Mouse (Mus musculus): Measurements from ENCODE around the gene Dolk. TPM values are rescaled to one million over a fixed set of nuclear protein-coding genes. Genes with fewer than 3 reads are reported as not detected.
A peak's percentile ranks its signal among the peaks of the same experiment; 100 is the strongest.

Gene Dolk
- polyA plus RNA-seq, 1 experiment from 2014 or later, result 14.1 TPM

DNA sequence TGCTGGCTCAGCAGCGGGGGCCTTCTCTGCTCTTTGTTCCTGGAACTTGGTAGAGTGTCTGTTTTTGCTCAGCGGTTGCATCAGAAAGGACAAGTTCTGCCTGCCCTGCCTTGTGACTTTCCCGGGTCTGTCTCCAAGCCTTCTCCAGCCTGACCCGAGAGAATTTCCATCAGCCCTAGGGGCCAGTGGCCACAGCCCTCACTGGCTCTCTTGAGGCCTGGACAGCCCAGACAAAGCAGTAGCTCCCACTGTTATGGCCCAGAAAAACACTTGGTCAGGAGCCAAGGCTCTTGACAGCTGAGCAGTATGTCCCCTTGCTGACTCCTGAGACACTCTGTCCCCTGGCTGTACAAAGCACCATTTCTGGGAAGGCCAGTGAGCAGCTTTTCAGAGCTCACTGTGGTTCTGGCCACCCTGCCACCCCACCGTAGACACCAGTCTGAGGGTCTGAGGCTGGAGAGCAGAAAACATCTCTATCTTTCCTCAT is 20.3 kb downstream of the Dolk start, which contains the start of gene Phyhd1:
Gene Phyhd1 (plus strand): TSS at position 437 of the 487 bp plus-strand sequence.
- peaks cover 34% of the 10 kb centered on the region for H3K36me3 ChIP-seq (replicated peaks; ENCODE audit: insufficient read depth, low read length)
- DNase-seq, result peak; percentile 39
- TF ChIP-seq EP300 (IDR thresholded peaks at IDR 0.05; ENCODE audit: low read depth), result no peak
- TF ChIP-seq CTCF (IDR thresholded peaks at IDR 0.05; ENCODE audit: low read depth), result no peak
- H3K27ac ChIP-seq (ENCODE audit: low read depth), result peak within 1 kb of the TSS; percentile 91
- H3K9me3 ChIP-seq (ENCODE audit: low read length), result no peaks in the 10 kb centered on the region
- peak within 1 kb of the TSS; percentile 69 for H3K4me2 ChIP-seq (ENCODE audit: low read depth, low read length)
- peak; percentile 12 for ATAC-seq
- WGBS (ENCODE audit: insufficient replicate concordance), result 57% methylated on average over 5 of the region's 5 CpGs
- H3K27me3 ChIP-seq (ENCODE audit: insufficient read depth, low read length), result no peaks in the 10 kb centered on the region
- H3K4me3 ChIP-seq (ENCODE audit: low read depth, low read length), result peak within 1 kb of the TSS; percentile 27
- peaks cover 44% of the 10 kb centered on the region for H3K4me1 ChIP-seq (ENCODE audit: insufficient read depth)
- peak within 1 kb of the TSS; percentile 55 for H3K9ac ChIP-seq (replicated peaks)

DNA sequence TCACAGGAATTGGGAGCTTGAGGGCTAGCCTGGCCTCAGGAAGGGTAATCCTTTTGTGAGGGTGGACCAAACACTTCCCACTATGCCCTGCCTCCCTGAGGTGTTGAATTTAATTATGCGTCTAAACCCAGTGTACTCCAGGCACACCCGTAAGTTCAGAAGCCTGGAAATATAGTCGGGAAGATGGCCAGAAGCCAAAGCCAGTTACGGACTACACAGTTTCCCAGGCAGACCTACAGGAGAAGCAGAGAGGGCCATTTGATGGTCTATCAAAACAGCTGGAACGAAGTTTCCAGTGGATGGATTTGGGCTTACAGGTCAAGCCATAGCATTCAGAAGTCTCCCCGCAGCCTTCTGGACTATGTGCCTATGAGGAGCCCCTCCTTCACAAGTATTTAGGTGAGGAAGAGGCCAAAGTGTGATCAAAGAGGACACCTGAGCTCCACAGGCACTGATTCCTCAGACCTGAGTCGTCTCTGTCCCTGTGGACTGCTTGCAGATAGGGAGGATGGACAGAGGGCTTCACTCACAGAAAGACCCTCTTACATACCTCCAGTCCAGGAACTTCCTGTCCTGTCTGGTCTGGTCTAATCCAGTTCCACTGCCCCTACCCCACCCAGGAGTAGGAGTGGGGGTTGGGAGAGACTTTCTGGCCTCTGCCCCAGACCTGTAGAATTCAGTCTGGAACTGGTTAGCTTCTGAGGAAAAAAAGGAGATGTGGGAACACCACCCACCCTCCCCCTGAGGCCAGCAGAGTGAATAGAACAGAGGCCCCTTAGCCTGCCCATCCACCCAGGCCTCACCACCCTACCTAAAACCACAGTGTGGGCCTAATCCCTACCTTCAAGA is 21.2 kb downstream of the Dolk start:
- Histone ChIP-seq H3K27me3 (ENCODE audit: insufficient read depth, low read length) (no peaks in the 10 kb centered on the region), H3K4me1 (ENCODE audit: insufficient read depth) (peaks cover 45% of the 10 kb centered on the region), H3K4me3 (ENCODE audit: low read depth, low read length) (no peak overlapping the region), H3K9me3 (ENCODE audit: low read length) (no peaks in the 10 kb centered on the region), H3K36me3 (replicated peaks; ENCODE audit: insufficient read depth, low read length) (peaks cover 36% of the 10 kb centered on the region), H3K4me2 (ENCODE audit: low read depth, low read length) (no peak overlapping the region), H3K9ac (replicated peaks) (no peak overlapping the region; the same call in 1 of the 2 replicates), H3K27ac (ENCODE audit: low read depth) (peak overlapping the region; percentile 91)
- WGBS (ENCODE audit: insufficient replicate concordance), result 63% methylated on average over 7 of the region's 7 CpGs
- DNase-seq (no peak), ATAC-seq (no peak)
- TF ChIP-seq CTCF (IDR thresholded peaks at IDR 0.05; ENCODE audit: low read depth) (no peak), EP300 (IDR thresholded peaks at IDR 0.05; ENCODE audit: low read depth) (no peak)

DNA sequence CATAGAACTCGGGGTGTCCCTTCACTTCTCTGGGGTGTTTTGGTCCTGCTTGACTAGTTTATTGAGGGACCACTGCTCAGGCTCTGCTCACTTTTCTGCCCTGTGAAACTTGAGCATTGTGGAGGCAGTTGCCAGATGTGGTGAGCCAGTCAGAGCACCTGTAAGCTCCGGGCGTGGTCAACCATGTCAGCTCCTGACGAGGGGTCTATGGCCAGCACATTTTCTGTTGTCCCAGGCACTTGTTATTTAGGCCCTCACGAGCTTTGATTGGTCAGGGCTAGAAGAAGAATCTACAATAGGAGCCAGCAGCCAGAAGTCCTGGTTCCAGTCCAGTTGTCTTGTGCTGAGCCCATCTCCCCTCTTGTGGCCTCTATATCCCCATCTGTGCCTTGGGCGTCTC is 22.3 kb downstream of the Dolk start:
- Histone ChIP-seq H3K36me3 (replicated peaks; ENCODE audit: insufficient read depth, low read length) (peaks cover 42% of the 10 kb centered on the region), H3K4me2 (ENCODE audit: low read depth, low read length) (no peak overlapping the region), H3K4me3 (ENCODE audit: low read depth, low read length) (no peak overlapping the region), H3K27me3 (ENCODE audit: insufficient read depth, low read length) (no peaks in the 10 kb centered on the region), H3K4me1 (ENCODE audit: insufficient read depth) (peaks cover 47% of the 10 kb centered on the region), H3K9ac (replicated peaks) (no peak overlapping the region), H3K9me3 (ENCODE audit: low read length) (no peaks in the 10 kb centered on the region), H3K27ac (ENCODE audit: low read depth) (no peak overlapping the region; the same call in 1 of the 2 replicates)
- DNase-seq (no peak), ATAC-seq (no peak)
- TF ChIP-seq CTCF (IDR thresholded peaks at IDR 0.05; ENCODE audit: low read depth) (no peak), EP300 (IDR thresholded peaks at IDR 0.05; ENCODE audit: low read depth) (no peak)
- 86% methylated on average over 6 of the region's 6 CpGs for WGBS (ENCODE audit: insufficient replicate concordance)

DNA sequence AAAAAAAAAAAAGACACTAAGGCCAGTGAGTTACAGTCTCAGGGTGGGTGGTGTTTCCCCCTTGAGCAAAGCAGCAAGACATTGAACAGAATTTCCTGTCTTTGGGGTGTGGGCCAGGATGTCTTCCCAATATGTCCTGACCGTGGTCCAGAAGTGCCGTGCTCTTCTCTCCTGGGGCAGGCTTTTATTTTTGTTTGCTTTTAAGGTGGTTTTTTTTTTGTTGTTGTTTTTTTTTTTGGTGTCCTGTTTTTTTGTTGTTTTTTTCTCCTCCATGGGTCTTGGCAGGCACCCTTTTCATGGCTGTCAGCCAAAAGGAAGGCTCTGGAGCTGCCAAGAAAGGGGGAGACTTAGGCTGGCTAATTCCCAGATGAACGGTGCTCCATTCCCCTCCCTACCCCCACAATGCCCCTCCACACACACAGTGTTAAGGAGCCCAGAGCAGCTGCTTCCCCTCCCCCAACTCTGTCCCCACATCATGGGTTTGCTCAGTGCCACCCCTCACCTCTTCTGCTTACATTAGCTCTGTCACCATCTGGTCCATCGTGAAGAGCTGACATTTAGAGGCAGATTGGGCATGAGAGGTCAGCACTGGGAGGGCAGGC is 23.2 kb downstream of the Dolk start:
- Histone ChIP-seq H3K4me2 (ENCODE audit: low read depth, low read length) (no peak overlapping the region), H3K4me1 (ENCODE audit: insufficient read depth) (peaks cover 39% of the 10 kb centered on the region), H3K27ac (ENCODE audit: low read depth) (no peak overlapping the region), H3K4me3 (ENCODE audit: low read depth, low read length) (no peak overlapping the region), H3K27me3 (ENCODE audit: insufficient read depth, low read length) (no peaks in the 10 kb centered on the region), H3K9ac (replicated peaks) (no peak overlapping the region), H3K36me3 (replicated peaks; ENCODE audit: insufficient read depth, low read length) (peaks cover 45% of the 10 kb centered on the region), H3K9me3 (ENCODE audit: low read length) (no peaks in the 10 kb centered on the region)
- ATAC-seq, result no peak
- TF ChIP-seq EP300 (IDR thresholded peaks at IDR 0.05; ENCODE audit: low read depth) (no peak), CTCF (IDR thresholded peaks at IDR 0.05; ENCODE audit: low read depth) (no peak)
- 71% methylated on average over 4 of the region's 4 CpGs for WGBS (ENCODE audit: insufficient replicate concordance)
- no peak for DNase-seq

DNA sequence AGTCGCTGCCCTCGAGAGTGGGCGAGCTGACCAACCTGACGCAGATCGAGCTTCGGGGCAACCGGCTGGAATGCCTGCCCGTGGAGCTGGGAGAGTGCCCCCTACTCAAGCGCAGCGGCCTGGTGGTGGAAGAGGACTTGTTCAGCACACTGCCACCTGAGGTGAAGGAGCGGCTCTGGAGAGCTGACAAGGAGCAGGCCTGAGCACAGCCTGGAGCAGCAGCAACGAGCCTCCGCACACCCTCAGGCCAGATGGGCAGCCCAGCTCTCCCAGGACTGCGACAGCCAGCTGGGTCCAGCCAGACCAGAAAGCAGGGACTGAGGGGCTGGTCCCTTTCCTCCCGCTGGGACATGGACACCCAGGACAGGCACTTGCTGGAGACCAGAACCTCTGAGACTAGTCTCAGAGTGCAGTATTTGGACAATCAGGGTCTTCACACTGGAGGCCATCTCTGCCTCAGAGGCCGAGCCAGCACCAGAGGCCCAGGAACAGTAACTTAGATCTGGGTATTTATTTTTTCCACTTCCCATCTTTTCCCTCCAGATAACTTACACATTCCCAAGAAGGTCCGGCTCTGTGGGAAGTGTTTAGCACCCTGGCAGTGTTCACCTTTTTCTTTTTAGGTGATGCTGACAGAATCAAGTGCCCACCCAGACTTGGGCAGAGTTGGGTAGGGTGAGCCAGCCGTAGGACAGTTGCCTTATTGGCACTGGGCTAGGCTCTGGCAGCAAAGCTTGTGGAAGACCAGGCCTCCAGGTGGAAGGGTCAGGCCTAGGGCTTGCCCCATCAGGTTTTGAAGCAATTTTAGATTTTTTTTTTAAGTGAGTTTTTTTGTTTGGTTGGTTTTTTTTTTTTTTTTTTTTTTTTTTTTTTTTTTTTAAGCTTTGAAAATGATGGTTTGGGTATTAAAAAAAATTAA is 24.0 kb downstream of the Dolk start:
- Histone ChIP-seq H3K4me1 (ENCODE audit: insufficient read depth) (peaks cover 39% of the 10 kb centered on the region), H3K9me3 (ENCODE audit: low read length) (no peaks in the 10 kb centered on the region), H3K4me2 (ENCODE audit: low read depth, low read length) (no peak overlapping the region), H3K9ac (replicated peaks) (no peak overlapping the region), H3K4me3 (ENCODE audit: low read depth, low read length) (no peak overlapping the region), H3K36me3 (replicated peaks; ENCODE audit: insufficient read depth, low read length) (peaks cover 53% of the 10 kb centered on the region), H3K27me3 (ENCODE audit: insufficient read depth, low read length) (no peaks in the 10 kb centered on the region), H3K27ac (ENCODE audit: low read depth) (no peak overlapping the region)
- DNase-seq (no peak), ATAC-seq (no peak)
- TF ChIP-seq EP300 (IDR thresholded peaks at IDR 0.05; ENCODE audit: low read depth) (no peak), CTCF (IDR thresholded peaks at IDR 0.05; ENCODE audit: low read depth) (no peak)
- 89% methylated on average over 18 of the region's 18 CpGs for WGBS (ENCODE audit: insufficient replicate concordance)
